Mouse (Mus musculus) E14TG2a.4 (cell line): ENCODE measurements at regions not wholly inside any gene's neighbourhood (a gene's known extent, or its start where the extent isn't known, plus 50 kb on each side); places are given as distances from the start of the nearest gene placed in this dataset.
A peak's percentile ranks its signal among the peaks of the same experiment; 100 is the strongest.

Experiments used
- H3K27me3 ChIP-seq: 2 replicates; pipeline ENCODE4 v1.6.1; 2014; ENCODE audit warnings: low read length, control low read depth; ENCODE audit not compliant: insufficient read depth
- H3K36me3 ChIP-seq: 2 replicates; pipeline ENCODE4 v1.6.1; 2014; ENCODE audit warnings: low read length, control low read depth; ENCODE audit not compliant: insufficient read depth
- H3K4me1 ChIP-seq: replicated peaks from 2 replicates; pipeline ENCODE4 v1.6.1; 2014; ENCODE audit warnings: low read depth, low read length, control low read depth
- H3K4me3 ChIP-seq: replicated peaks from 2 replicates; pipeline ENCODE4 v1.5.1; 2014; ENCODE audit warnings: mild to moderate bottlenecking, low read length
- H3K9me3 ChIP-seq: 2 replicates; pipeline ENCODE4 v1.6.1; 2014; ENCODE audit warnings: low read length, control low read depth
- CTCF ChIP-seq: conservative IDR thresholded peaks from 2 replicates; pipeline ENCODE4 v1.5.1; 2014; ENCODE audit warnings: low read length
- NANOG ChIP-seq: IDR thresholded peaks from 2 replicates; pipeline ENCODE4 v1.6.1; 2014; ENCODE audit warnings: borderline replicate concordance, low read length, mixed read lengths
- POU5F1 ChIP-seq: IDR thresholded peaks from 2 replicates; pipeline ENCODE4 v1.6.1; 2014; ENCODE audit warnings: low read length, borderline replicate concordance

DNA sequence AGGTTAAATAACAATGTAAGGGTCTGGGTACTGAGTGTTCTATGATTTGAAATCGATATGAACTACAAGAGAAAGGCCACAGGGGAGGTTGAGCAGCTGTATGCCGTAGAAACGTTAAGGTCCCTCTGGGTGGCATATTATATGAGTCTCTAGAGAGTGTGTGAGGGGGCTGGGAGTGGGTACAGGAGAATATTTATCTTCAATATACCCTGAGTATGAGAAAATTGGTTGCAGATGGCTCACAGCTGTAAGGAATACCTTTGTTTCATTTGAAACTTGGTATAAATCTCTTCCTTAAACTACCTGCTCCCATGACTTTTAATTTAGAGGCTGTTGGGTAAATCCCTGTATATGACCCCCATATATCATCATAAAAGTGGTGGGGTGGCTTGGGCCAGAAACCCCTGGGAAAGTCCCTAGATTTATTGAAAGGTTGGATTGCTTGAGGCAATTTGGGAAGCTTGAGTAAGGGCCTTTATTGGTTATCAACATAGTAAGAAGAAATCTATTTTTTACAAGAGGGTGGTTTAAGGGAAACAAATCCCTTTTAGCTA lies 128.7 kb upstream of the Prkg2 start:
- H3K27me3 ChIP-seq: no peaks in the 10 kb centered on the region
- H3K4me1 ChIP-seq: no peaks in the 10 kb centered on the region
- no peak overlapping the region for H3K4me3 ChIP-seq
- no peak for TF ChIP-seq NANOG
- no peak for TF ChIP-seq CTCF
- no peak for TF ChIP-seq POU5F1
- H3K9me3 ChIP-seq: no peaks in the 10 kb centered on the region
- no peaks in the 10 kb centered on the region for H3K36me3 ChIP-seq

DNA sequence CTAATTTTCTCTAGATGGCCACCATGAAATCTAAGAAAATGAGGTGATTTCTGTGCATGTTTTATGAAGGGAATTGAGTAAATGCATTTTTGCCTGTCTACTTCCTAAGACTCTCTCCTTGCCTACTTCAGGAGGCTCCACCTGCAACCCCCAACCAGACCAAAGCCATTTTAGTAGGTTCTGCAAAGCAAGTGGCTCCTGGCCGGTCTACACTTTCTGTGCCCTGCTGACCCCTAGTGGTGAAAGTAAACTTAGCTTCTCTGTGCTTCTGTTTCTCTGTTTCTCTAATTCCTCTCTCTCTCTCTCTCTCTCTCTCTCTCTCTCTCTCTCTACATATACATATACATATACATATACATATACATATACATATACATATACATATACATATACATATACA lies 120.8 kb upstream of the Prkg2 start:
- no peaks in the 10 kb centered on the region for H3K4me1 ChIP-seq

DNA sequence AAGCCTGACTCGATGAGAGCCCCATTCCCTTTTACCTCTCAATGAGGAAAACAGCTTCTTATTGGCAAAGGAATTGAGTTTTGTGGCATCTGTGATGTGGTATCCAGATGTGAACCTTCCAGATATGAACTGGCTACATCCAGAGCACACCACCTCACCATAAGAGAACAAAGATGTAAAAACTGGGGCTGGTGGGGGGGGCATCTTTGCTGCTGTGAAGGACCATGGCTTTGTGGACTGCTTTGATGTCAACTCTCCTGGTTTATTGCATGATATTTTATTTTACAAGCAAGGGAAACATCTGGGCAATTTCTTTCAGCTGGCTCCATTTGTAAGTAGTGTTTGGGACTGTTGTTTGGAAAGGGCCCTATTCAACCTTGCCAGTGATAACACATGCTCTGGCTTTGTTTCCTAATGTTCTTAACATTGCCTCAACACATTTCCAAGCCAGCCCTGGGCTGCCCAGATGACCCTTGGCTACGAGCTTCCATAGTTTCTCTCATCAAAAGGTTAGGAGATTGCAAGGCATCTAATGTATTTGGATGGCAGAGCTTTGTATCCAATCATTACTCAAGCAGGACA lies 116.2 kb upstream of the Prkg2 start:
- H3K4me1 ChIP-seq: no peaks in the 10 kb centered on the region
- no peaks in the 10 kb centered on the region for H3K27me3 ChIP-seq
- no peak overlapping the region for H3K4me3 ChIP-seq
- H3K36me3 ChIP-seq: no peaks in the 10 kb centered on the region
- no peaks in the 10 kb centered on the region for H3K9me3 ChIP-seq
- TF ChIP-seq POU5F1: no peak

More for the DNA sequence above, 120.8 kb upstream of the Prkg2 start:
- Histone ChIP-seq H3K4me3 (no peak overlapping the region), H3K9me3 (no peaks in the 10 kb centered on the region), H3K27me3 (no peaks in the 10 kb centered on the region), H3K36me3 (no peaks in the 10 kb centered on the region)
- TF ChIP-seq POU5F1 (no peak), NANOG (no peak), CTCF (peak; percentile 37)

DNA sequence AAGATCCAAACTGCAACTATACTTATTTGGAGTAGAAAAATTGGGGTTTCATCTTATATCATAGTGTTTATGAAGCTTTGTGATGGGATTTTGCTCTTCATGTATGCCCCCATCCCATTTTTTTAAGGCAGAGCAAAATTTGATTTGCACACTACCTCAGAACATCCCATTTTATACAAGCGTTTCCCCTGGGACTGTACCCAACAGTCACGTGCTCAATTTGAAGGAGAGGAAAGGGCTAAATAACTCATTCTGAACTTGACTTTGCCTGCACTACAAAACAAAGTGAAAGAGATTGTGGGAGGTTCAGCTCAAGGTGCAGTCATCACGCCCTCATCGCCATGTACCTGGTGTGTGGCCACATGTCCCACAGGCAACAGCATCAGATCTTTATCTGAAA lies 115.1 kb upstream of the Prkg2 start:
- Histone ChIP-seq H3K4me3 (no peak overlapping the region), H3K4me1 (no peaks in the 10 kb centered on the region), H3K27me3 (no peaks in the 10 kb centered on the region), H3K36me3 (no peaks in the 10 kb centered on the region), H3K9me3 (no peaks in the 10 kb centered on the region)
- TF ChIP-seq POU5F1: no peak
- TF ChIP-seq CTCF: no peak
- no peak for TF ChIP-seq NANOG

DNA sequence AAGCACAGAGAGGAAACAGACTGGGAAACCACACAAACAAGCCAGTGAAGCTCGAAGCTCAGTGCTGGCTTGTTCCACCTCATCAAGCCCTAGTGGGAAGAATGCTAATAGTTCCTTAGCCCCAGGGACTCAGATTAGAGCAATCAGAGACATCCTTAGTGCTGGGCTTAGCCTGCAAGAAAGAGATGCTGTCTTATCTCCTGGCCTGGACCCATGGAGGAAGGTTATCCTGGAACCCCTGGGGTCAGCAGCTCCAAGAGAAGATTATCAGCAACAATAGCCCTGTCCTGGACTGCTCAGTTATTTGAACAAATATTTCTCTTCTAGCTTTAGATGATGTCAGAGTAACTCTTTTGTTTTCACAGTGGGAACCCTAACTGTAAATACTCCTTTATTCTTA lies 112.8 kb upstream of the Prkg2 start:
- H3K4me1 ChIP-seq: no peaks in the 10 kb centered on the region
- H3K27me3 ChIP-seq: no peaks in the 10 kb centered on the region
- H3K36me3 ChIP-seq: no peaks in the 10 kb centered on the region
- TF ChIP-seq NANOG: no peak
- no peak for TF ChIP-seq CTCF
- H3K9me3 ChIP-seq: no peaks in the 10 kb centered on the region
- H3K4me3 ChIP-seq: no peak overlapping the region

DNA sequence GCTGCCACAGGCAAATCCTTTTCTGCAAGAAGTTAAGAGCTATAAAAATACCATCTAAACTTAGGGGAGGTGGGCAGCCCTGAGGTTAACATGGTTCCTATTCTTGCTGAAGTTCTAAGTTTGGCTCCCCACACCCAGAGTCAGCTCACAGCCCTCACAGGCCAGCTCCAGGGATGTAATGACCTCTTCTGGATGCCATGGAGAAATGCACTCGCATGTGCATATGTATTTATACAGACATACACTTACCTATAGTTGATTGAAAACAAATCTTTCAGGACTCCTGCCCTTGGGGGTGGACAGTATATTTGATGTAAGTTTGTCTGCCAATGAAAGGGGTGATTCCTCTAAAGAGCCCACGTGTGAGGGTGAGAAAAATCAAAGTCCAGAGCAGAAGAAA lies 95.5 kb upstream of the Prkg2 start:
- H3K4me3 ChIP-seq: no peak overlapping the region
- no peaks in the 10 kb centered on the region for H3K4me1 ChIP-seq
- H3K36me3 ChIP-seq: no peaks in the 10 kb centered on the region
- no peaks in the 10 kb centered on the region for H3K9me3 ChIP-seq
- H3K27me3 ChIP-seq: no peaks in the 10 kb centered on the region
- no peak for TF ChIP-seq POU5F1
- TF ChIP-seq CTCF: no peak
- TF ChIP-seq NANOG: no peak

DNA sequence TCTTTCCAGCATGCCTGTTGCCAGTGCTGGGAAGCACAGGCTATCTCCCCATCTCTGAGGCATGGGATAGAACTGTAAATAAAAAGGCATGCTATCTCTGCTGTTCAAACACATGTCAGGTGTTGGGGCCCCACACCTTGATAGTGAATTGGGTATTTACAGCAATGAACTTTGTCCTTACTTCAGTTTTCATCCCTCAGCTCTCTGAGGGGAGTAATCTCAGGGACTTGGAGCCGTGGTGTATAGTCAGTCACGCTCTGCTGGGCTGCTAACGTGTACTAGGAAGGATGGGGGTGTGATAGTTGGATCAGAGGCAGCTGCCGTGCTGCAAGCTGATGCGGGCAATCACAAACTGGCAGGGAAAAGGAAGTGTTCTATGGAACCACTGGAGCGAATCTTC lies 91.5 kb upstream of the Prkg2 start:
- no peak overlapping the region for H3K4me3 ChIP-seq
- no peaks in the 10 kb centered on the region for H3K36me3 ChIP-seq
- no peaks in the 10 kb centered on the region for H3K9me3 ChIP-seq
- H3K27me3 ChIP-seq: no peaks in the 10 kb centered on the region
- TF ChIP-seq NANOG (no peak), CTCF (no peak), POU5F1 (no peak)
- H3K4me1 ChIP-seq: no peaks in the 10 kb centered on the region

DNA sequence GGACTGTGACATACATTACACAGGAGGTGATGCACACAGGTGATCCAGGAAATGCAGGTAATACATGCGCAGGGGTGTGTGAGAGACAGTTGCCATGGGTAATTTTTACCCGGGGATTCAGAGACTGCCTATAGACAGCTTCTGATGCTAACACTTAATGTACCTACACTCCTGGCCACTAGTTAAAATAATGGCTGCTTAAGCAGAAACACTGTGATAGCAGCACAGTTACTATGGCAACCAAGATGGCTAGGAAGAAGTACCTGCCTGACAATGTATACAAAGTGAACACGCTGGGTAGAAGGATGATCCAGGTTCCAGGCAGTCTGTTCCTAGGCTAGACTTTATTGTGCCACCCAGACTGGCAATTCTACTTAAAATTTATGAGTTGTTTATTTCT lies 88.3 kb upstream of the Prkg2 start:
- Histone ChIP-seq H3K36me3 (no peaks in the 10 kb centered on the region), H3K4me1 (no peaks in the 10 kb centered on the region), H3K4me3 (no peak overlapping the region), H3K9me3 (no peaks in the 10 kb centered on the region), H3K27me3 (no peaks in the 10 kb centered on the region)
- TF ChIP-seq CTCF (no peak), POU5F1 (no peak), NANOG (no peak)

DNA sequence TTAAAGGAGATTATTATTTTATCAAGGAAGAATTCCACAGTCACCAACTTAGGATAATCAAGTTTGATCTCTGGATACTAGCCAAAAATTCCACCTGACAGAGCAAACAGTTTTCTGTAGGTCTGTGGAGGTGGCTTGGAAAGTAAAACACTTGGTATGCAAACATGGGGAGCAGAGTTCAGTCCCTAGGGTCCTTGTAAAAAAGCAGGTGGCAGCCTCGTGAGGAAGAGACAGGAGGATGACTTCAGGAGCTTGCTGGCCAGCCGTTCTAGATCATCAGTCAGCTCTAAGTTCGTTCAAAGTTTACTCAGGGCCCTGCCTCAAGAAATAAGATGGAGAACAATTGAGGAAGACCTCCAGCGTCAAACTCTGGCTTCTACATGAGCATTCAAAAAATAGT lies 74.6 kb upstream of the Prkg2 start:
- TF ChIP-seq NANOG: no peak
- TF ChIP-seq POU5F1: no peak
- TF ChIP-seq CTCF: no peak
- H3K9me3 ChIP-seq: no peaks in the 10 kb centered on the region

More for the DNA sequence above, 74.6 kb upstream of the Prkg2 start:
- no peaks in the 10 kb centered on the region for H3K27me3 ChIP-seq
- no peaks in the 10 kb centered on the region for H3K36me3 ChIP-seq
- no peaks in the 10 kb centered on the region for H3K4me1 ChIP-seq
- H3K4me3 ChIP-seq: no peak overlapping the region
